Mouse (Mus musculus) natural killer cell, adult 2 months (primary cell): ENCODE measurements around the gene Coa6.

ENCODE experiments used
- DNase-seq, 2 experiments: peaks; one replicate each; pipeline ENCODE4 v3.0.0; 2022; ENCODE audit warnings: low spot score in 2 of 2

The Coa6 gene

DNA sequence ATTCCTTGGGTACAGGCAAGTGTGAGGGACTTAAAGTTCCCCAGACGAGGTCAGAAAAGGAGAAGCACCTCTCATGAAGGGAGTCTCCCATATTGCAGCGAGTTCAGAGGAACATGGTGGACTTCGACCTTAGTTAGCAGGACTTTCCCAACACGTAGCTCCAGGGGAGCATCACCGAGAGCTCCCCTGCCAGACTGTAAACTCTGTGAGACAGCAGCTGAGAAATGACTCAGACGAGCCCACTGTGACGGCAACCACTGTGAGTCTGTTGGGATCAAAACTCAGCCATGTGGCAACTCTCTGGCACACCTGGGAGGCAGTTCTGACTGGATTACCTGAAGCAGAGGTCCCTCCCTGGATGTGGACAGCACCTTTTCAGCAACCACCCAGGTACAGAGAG, 41.8 kb downstream of the Coa6 start:
- DNase-seq, result no peak

DNA sequence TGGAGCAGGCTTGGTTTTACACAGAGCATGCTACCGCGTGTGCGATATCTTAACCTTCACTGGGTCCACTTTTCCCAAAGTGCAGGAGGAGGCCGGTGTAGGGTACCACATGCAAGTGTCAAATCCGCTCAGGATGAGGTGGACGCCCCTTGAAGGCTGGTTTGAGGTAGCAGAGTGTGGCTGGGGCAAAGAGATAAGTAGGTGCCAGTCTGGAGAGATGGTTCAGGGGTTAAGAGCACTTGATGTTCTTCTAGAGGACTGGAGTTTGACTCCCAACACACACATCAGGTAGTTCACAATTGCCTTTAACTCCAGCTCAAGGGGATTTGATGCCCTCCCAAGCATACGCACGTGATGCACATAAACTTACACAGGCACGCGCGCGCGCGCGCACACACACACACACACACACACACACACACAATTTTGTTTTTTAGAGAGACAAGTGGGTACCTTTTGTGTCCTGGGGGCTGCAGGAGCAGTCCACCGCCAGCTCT, 51.5 kb downstream of the Coa6 start:
- no peak for DNase-seq

DNA sequence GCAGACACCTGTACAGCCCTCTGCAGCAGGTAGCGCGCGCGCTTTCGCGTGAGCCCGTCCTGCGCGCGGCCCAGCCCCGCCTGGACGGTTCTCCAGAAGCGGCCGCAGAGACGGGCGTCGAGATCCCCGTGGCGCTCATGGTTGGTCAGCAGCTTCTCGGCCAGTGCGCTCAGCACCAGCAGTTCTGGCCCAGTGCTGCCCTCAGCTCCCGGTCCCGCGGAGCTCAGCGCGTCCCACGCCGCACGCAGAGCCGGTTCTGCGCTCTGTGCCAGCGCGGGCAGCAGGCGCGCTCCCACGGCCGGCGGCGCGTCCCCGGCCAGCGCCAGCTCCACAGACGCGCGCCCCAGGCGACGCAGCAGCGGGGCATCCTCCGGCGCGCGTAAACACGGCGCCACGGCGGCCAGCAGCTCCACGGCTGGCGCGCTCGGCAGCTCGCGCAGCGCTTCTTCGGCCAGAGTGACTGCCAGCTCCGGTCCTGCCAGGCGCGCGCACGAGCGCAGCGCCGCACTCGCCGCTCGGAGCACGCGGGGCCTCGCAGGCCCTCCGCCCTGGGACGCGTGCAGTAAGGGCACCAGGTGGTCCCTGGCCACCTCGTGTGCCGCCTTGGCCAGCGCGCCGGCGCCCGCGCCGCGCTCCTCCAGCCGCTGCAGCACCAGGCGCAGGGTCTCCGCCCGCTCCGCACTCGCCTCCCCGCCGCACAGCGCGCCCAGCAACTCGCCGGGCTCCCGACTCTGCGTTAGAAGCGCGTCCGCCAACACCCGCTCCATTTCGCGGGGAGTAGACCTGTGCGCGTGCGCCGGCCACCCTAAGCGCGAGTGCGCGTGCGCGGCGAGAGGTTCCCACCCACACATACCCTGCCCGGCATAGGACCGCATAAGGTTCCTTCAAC, 52.2 kb downstream of the Coa6 start, which contains the start of gene Tarbp1:
Gene Tarbp1, minus strand, starts transcription at position 767 of the 889 bp plus-strand sequence.
- peak; percentile 75 to 88 for DNase-seq
